Mouse (Mus musculus) embryo, embryonic 11 days (tissue): ENCODE data around the gene Rerg.
A peak's percentile ranks its signal among the peaks of the same experiment; 100 is the strongest.
"Not testable (repeated sequence)": the region's sequence is repeated elsewhere in the genome, so short reads cannot be mapped to it uniquely, and the experiment has no call there.

Experiments
- DNase-seq: peaks from one replicate; pipeline ENCODE4 v3.0.0-alpha.2; 2015

Rerg gene

GRCm38 (mm10) chr6:137065506-137065905, 104.8 kb downstream of the Rerg start:
- no peak for DNase-seq

- DNase-seq: no peak
These were observed 105.5 kb downstream of the Rerg start for GRCm38 (mm10) chr6:137064786-137065185.

- DNase-seq: no peak
These were observed 106.9 kb downstream of the Rerg start for GRCm38 (mm10) chr6:137063239-137063940.

- DNase-seq: no peak
These were observed 108.3 kb downstream of the Rerg start for GRCm38 (mm10) chr6:137061880-137062531.

GRCm38 (mm10) chr6:137060595-137060994, 109.7 kb downstream of the Rerg start:
- DNase-seq: no peak

- DNase-seq: no peak
These were observed 112.0 kb downstream of the Rerg start for GRCm38 (mm10) chr6:137058257-137058656.

- no peak for DNase-seq
These were observed 116.2 kb downstream of the Rerg start for GRCm38 (mm10) chr6:137054073-137054472.

GRCm38 (mm10) chr6:137053464-137053863, 116.8 kb downstream of the Rerg start:
- DNase-seq: peak; percentile 37

GRCm38 (mm10) chr6:137053006-137053405, 117.3 kb downstream of the Rerg start:
- no peak for DNase-seq

- no peak for DNase-seq
These were observed 123.3 kb downstream of the Rerg start for GRCm38 (mm10) chr6:137047036-137047435.

- DNase-seq: no peak
These were observed 125.2 kb downstream of the Rerg start for GRCm38 (mm10) chr6:137045011-137045504.

- not testable (repeated sequence) for DNase-seq
These were observed 134.5 kb downstream of the Rerg start for GRCm38 (mm10) chr6:137035611-137036395.

- no peak for DNase-seq
These were observed 139.6 kb downstream of the Rerg start for GRCm38 (mm10) chr6:137030611-137031097.

GRCm38 (mm10) chr6:137029931-137030610, 140.2 kb downstream of the Rerg start:
- no peak for DNase-seq

GRCm38 (mm10) chr6:137025461-137025860, 144.8 kb downstream of the Rerg start:
- no peak for DNase-seq

GRCm38 (mm10) chr6:137024541-137024940, 145.8 kb downstream of the Rerg start:
- no peak for DNase-seq

- DNase-seq: no peak
These were observed 152.9 kb downstream of the Rerg start for GRCm38 (mm10) chr6:137017216-137017973.

- no peak for DNase-seq
These were observed 156.0 kb downstream of the Rerg start for GRCm38 (mm10) chr6:137014346-137014745.

- DNase-seq: no peak
These were observed 159.1 kb downstream of the Rerg start for GRCm38 (mm10) chr6:137011187-137011586.
